Mouse (Mus musculus) c-Kit-positive CD71-negative TER-119-negative erythroid progenitor cells, embryonic 14.5 days (primary cell): ENCODE data around the gene Mettl6.
A peak's percentile ranks its signal among the peaks of the same experiment; 100 is the strongest.
"Not testable (repeated sequence)": the region's sequence is repeated elsewhere in the genome, so short reads cannot be mapped to it uniquely, and the experiment has no call there.

Source experiments
- DNase-seq: peaks from one replicate; pipeline ENCODE4 v3.0.0-alpha.2; 2013; ENCODE audit warnings: low read depth

The Mettl6 gene

DNA sequence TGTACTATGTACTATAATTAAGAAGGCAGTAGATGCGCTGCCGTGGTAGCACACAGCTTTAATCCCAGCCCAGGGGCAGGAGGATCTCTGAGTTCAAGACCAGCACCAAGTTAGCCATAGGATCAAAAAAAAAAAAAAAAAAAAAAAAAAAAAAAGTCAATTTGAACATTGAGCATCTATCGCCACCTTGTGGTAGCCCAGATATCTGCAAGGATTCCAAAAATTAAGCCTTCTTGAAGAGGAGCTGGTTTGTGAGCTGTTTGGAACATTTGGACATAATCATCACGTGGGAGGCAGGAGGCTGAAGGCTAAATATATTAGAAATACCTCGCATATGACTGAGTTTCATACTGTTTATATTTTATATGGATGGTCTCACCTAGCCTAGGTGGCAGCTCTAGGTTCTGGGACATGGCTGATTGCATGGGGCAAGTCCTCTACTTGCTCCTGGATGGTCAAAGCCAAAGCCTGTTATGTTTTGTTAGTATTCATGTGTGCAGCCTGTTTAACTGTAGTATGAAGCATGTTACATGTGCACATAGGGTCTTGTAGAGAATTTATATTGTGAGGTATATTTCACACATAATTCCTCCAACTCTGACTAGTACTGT lies 22.3 kb downstream of the Mettl6 start:
- peak; percentile 64 for DNase-seq

DNA sequence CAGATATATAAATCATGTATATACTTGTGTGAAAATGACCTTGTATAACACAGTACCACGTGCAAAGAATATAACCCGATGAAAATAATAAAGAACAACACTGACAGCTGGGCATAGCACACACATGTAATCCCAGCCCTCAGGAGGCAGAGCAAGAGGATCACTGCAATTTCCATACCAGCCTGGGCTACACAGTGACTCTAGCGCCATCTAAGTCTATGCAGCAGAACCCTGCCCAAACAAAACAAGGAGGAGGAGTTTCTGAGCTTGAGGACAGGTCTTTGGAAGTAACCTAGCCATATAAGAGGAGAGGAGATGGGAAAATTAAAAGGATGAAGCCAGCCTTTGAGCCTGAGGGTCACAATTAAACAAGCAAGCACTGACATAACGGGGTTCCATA lies 25.1 kb downstream of the Mettl6 start:
- DNase-seq = no peak

DNA sequence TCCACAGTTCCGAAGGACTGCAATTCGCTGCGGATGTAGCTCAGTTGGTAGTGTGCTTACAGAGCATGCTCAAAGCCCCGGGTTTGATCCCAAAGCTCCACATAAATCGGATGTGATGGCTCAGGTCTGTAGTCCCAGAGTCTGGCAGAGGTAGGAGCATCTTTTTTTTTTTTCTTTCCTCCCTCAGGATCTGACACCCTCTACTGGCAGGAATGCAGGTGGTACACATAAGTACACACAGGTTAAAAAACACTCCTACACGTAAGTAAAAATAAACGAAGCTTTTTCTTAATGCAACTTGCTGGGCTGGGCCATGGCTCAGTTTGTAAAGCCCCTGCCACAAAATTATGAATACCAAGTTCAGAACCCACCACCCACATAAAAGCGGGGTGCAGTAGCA lies 30.7 kb downstream of the Mettl6 start:
- no peak for DNase-seq

DNA sequence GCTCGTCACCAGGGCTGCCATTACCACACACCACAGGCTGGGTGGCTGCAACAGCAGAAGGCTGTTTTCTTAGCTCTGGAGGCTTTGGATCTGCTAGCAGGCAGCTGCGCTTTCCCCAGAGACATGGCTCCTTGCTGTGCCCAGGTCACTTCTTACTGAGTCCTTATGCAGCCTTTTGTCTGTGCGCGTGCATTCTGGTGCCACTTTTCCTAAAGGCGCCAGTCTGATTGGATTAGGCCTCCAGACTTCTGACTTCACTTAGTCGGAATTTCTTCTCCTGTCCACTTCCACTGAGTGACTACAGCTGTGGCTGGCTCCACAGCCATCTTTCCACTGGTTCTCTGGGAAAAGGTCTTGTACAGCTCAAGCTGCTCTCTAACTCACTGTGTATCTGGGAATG lies 32.0 kb downstream of the Mettl6 start:
- no peak for DNase-seq

DNA sequence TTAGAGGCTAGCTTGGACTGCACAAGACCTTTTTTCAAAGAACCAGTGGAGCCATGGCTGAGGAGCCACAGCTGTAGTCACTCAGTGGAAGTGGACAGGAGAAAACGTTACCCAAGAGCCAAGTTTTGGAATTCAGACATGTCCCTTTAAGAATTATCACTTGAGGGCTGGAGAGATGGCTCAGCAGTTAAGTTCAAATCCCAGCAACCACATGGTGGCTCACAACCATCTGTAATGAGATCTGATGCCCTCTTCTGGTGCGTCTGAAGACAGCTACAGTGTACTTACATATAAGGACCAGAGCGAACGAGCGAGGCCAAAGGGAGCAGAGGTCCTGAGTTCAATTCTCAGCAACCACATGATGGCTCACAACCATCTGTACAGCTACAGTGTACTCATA lies 32.6 kb downstream of the Mettl6 start:
- not testable (repeated sequence) for DNase-seq

DNA sequence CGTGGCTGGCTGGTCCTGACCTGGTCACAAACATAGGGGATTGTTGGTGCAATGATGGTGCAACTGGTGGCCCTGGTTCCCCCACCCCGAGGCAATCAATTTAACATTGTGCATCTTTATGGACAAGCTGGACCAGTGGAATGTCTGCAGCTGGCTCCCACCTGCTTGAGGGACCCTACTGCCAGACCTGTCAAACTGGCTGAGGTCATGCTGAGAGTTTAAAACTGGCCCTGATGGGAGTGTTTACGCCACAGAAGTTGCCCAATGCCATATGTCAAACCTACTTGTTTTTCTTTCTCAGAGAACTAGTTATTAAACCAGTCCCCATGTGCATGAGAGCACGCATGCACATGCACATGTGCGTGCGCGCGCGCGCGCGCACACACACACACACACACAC lies 36.8 kb downstream of the Mettl6 start:
- DNase-seq = no peak

DNA sequence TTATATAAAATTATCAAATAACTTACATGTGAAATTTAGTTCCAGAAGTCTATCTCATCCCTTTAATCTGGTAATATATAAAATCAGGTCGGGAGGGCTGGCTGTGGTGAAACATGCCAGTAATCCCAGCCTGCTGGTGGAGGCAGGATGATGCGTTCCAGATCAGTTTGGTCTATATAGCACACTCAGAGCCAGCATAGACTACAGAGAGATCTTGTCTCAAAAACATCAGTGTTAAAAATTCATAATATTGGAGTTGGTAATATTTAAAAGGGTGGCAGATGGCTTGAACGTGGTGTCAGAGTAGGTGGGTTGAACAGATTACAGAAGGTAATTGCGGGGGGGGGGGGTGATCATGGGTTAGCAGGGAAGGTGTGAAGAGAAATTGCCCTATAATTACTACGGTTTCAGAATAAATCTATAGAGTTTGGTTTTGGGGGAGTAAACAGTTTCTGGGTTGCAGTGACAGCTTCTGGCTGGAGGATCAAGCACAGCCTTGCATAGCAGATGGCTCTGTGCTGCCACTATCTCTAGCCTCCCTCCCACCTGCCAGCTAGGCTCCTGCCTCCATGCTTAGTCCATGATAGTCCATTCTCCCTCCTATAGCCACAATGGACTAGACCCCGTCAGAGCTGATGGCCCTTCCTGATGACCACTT lies 38.6 kb downstream of the Mettl6 start:
- no peak for DNase-seq

DNA sequence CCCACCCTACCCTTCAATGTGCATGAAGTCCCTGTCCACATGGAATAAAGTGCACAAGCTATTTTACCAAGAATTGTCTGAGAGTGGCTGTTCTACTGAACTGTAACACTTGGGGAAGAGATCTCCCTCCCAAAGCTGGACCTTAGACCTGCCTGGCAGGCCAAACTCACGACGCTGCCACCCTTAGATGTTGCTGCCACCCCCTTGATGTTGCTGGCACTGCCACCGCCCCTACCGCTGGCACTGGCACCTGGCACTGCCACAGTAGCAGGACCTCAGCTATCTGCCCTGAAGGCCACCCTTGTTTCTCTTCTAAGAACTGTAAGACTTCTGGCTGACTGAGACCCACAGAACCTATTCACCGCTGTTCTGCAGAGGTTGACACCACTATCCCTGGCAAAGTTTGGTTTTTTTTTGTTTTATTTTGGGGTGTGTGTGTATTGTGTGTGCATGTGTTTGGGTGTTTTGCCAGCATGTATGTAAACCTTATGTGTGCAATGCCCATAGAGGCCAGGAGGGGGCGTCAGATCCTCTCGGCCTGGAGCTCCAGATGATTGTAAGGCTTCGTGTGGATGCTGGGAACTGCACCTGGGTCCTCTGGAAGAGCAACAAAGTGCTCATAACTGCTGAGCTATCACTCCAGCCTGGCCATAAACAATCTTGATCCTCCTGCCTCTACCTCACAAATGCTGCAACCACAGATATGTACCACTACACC lies 39.8 kb downstream of the Mettl6 start:
- DNase-seq = no peak

DNA sequence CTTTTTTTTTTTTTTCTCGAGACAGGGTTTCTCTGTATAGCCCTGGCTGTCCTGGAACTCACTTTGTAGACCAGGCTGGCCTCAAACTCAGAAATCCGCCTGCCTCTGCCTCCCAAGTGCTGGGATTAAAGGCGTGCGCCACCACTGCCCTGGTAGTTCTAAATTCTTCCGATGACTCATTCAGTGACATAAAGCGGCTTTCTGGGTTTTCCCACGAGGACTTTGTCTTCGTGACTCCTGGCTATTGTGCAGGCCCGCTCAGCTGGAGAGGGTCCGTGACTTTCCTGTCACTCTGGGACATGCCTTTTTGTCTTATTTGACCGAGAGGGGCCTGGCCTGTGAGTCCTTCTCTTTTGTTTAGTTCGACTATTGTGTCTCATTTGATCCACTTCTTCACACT lies 40.9 kb downstream of the Mettl6 start:
- DNase-seq = not testable (repeated sequence)

DNA sequence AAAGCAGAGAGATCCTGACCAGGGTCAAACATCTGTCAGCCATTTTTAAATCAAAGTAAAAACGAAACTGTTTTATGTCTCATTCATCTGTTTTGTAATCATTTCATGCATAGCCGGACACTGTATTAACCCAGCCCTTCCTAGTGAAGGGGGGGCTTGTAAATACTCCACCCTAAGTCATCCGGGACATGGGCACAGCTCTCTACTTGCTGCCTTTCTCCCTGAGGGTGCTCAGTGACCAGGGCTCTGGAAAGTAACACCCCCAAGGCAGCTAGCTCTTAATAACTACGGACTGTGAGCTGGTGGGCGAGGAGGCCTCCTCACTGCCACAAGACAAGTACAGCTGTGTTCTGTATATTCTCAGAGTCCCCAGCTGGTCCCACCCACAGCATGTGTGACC lies 45.8 kb downstream of the Mettl6 start:
- DNase-seq = no peak

DNA sequence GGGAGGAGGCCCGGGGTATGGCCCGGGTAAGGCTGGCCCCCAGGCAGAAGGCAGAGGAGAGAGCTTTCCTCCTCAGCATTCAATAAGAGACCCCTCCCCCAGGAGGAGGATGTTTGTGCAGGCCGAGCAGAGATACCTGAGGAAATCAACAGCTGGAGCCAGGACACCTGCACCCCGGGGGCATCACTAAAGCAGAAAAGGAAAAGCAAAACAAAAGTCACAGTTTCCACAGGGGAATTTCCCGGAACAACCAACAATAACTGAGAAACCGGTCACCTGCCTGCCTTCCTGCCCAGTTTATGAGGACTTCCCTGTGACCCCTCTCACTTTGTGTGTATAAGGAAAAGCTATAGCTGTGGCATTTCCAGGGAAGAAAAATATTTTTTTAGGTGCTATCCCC lies 51.2 kb downstream of the Mettl6 start:
- no peak for DNase-seq

DNA sequence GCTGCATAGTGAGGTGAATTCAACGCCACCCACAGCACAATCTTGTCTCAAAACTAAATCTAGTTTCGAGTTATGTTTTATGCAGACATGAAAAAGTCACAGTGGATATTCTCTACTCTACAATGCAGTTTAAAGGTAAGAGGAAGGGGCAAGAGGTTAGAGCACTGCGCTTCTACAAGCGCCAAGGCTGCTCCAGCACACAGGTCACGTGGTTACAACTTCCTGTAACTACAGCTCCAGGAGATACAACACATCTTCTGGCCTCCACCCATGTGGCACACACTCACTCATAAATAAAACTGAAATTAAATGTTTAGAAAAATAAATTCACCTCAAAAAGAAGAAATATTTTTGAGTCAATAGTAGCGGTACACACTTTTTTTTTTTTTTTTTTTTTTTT lies 54.1 kb downstream of the Mettl6 start:
- DNase-seq = no peak

DNA sequence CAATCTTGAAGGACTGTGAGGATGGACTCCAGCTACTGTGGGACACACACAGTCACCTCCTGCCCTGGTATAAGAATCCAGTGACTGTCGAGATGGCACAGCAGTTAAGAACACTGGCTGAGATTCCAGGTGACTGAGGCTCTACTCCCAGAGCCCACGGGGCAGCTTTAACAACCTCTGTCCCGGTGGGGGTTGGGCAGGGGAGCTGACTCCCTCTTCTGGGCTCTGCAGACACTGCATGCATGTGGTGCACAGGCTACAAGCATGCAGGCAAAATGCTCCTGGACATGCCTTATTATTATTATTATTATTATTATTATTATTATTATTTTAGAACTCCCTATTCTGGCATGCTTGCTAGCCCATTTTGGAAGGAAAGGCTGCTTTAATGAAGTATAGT lies 54.6 kb downstream of the Mettl6 start:
- DNase-seq = no peak

DNA sequence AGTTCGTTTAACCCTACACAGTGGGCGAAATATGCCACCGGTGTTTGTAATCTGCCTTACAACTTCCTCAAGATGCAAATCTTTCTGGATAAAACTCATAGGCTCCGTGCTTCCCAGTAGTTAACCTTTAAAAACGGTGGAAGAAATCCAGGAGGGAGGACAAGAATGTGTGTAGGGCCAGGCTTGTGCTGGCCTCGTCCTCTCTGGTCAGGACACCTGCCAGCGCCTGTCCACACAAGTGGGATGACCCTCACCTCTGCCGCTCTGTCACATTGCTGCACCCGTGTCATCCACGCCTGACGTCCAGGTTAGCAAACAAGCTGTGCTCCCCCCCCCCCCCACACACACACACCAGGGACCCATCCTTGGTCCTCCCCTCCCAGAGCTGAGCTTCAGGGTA lies 55.6 kb downstream of the Mettl6 start:
- DNase-seq = no peak

DNA sequence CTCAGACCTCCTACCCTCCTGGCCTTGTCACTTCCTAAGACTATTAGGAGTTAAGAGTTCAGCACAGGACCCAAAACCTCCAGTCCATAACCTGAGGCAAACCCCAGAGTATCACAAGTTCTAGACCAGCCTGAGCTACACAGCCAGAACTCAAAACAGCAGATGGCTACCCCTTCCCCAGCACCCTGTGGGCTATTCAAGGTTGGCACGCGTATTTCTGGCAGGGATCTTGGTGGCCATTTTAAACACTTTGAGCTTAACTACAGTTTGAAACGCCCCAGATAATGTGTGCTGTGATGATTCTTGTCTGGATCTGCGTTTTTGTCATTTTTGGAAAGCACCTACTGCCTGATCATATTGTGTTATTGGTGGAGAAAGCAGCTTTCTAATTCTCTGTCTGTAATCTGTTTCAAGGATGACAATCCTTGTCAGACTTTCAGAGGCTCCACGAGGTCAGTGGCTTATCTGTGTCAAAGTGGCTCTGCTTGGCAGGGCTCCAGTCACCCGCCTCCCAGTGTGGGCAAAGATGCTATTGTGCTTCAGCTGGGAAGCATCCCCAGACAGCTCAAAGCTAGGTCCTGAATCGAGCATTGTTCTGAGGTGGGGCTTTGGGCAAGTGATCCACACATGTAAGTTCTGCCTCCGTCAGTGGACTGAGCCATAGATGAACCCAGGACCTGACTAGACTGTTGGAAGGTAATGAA lies 56.9 kb downstream of the Mettl6 start:
- no peak for DNase-seq

DNA sequence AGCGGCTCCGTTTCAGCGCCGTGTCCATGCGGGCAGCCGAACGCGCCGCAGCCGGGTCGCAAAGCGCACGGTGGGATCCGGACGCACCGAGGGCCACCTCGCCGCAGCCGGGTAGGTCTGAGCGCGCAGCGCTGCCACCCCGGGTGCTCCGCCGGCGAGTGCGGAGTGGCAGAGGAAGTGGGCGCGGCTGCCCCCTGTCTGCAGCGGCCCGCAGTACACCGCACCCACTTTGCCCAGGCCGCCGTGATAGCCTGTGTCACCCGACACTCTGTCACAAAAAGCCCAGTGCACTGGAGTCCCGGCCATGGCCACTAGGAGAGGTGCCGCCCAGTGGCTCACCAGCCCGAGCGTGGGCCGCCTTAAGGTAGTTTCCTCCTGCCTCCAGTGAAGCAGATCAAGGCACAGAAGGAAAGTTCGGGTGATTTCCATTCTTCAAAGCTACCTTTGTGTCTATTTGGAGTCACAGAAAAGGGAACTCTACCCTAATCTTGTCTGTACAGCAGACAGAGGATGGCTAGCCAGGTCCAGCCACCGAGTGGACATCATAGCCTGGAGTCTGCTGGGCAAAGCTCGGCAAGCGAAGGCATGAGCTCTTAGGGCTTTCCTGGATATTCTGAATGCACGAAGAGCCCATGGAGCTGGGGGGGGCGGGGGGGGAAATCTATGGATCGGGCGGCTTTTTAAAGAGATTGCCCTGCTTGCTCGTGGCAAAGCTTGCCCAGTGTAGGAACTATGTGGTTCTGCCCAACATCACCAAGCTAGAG lies 58.7 kb downstream of the Mettl6 start, which contains the start of gene Sh3bp5:
TSS of gene Sh3bp5 (minus strand) at position 149 of the 764 bp plus-strand sequence.
- DNase-seq = peak; percentile 84

DNA sequence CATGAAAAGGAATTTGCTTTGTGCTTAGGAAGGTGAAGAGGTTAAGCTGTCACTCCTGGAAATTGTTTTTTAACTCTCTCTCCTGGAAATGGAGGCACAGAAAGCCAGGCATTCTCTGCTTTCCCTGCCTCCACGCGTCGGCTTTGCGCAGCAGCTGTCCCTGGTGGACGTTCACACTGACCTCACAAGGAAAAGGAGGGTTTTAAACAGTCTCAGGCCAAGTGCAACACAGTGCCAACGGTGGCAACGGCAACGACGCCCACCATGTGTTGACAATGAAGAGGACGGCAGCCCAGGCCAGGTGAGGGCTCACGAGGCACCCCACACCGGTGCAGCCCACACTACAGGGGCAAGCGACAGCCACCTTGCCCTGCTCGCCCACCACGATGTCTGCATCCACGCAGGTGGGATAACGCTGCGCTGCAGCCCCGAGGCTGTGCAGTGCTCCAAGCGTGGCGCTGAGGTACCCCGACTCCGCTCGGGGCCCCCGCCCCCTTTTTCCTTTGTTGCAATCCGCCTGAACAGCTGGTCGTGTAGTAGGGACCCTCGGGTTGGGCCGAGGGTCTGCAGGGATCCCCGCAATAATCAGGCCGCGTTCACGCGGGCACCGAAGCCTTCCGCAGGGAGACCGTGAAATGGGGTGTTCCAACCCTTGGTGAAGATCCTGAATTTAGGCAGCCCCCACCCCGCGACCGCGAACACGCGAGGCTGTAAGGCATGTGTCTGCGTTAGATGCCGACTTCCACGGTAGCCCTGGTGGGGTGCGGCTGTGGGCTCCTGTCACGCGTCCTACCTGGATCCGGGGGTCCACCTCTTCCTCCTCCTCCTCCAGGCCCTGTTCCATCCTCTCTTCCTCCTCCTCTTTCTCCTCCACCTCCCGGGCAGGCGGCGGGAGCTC lies 59.6 kb downstream of the Mettl6 start:
- DNase-seq = no peak

DNA sequence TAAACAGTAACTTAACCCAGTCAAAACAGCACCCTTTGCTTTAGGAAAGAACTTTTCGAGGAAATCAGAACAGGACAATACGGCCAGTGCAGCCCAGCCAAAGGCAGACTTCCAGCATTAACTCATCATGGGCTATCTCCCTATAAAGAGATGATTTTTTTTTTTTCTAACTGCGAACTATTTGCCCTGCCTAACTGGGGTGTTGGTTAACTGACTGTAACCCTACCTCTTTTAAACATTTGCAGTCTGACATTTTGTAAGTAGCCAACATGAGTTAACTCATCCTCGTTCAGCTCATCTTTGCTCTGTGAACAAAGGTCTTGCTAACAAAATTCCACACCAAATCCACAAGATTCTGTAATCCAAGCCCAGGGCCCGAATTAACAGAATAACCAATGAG lies 60.4 kb downstream of the Mettl6 start:
- DNase-seq = no peak

DNA sequence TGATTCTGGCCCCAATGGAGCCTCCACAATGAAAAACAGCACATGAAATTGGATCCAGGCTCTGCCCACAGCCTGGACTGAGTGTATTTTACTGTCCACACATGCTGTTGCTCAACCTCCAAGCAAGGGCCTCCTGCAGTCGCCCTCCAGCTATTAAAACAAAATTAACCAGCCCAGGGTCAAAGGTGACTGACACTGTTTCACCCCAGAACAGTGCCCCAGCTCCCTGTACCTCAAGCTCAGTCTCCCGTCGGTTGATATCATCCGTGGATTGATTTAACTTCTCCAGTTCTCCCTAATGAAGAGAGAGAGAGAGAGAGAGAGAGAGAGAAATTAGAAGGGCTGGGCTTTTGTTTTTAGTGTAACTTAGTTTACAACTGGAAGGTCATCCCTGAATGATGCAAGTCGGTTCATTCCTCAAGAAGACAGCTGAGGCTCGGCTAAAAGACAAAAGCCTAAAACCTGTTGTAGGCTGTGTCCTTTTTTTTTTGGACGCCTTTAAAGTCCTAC lies 60.9 kb downstream of the Mettl6 start:
- no peak for DNase-seq

DNA sequence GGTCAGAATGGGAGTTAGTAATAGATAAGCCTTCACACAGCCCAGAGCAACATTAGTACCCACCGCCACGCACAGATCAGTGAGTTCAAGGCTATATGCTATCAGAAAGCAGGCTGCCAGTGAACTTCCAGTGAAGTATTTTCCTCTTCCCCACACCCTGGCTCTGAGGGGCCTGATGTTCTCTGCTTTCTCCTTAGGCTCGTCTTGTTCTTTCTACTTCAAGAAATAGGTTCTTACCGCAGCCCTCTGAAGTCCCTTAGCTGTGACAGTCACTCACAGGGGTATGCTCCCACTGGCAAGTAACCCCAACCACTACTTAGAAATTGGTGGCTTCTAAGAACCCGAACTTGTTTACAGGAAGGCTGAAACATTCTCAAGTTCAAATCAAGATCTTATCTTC lies 61.7 kb downstream of the Mettl6 start:
- DNase-seq = no peak

DNA sequence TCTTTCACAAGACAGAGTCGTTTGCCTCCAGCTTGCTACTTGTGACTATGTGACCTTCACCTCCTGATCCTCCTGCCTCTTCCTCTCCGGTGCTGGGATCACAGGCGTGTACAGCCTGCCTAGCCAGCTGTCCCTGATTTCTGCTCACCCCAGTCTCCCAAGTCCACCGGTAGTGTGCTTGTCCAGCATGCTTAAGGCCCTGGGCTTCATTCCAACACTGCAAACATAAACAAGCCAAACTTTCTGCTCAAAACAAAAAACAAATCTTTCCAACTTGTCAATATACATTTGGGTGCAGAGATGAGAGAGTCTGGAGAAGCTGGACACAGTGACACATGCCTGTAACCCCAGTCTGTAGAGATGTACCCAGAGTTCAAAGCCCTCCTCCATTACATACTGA lies 62.4 kb downstream of the Mettl6 start:
- no peak for DNase-seq
